Mouse (Mus musculus): ENCODE data around the gene Trim30d.

DNA sequence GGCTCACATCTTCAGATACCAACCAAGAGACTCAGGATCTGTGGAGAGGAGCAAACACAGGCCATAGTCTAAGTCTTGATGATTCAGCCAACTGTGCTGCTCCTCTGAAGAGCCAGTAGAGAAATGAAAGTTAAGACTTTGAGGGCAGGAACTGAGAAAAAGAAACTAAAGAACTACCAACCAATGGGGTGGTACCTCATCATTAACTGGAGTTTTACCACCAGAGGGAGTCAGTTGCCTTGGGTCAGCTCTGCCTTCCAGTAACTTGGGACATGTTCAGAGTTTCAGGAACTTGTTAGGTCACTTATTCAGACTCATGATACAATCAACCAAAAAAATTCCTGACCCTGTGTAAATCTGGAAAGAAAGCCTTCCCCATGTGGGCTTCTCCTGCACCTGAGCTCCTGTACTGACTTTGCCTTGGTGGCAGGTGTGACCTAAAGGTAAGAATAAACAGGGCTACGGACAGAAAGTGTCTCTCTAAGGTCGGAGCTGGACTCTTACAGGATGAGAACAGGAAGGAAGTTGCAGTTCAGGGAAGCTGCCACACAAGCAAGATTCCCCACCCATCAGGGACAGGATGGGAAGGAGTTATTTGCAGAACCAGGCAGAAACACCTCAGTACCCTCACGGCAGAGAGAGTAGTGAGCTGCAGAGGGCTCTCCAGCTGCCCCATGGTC is 42.4 kb downstream of the Trim30d start, which contains the start of gene Trim30a:
- no peak for TF ChIP-seq POLR2A (IDR thresholded peaks at IDR 0.05; ENCODE audit: low read depth, low read length)
- peak; percentile 18; the same call in 1 of the 2 replicates for TF ChIP-seq CTCF (IDR thresholded peaks at IDR 0.05; ENCODE audit: extremely low read depth, insufficient read depth, insufficient read length, insufficient replicate concordance)
